Mouse (Mus musculus): ENCODE data around the gene Scarf2. TPM values are rescaled to one million over a fixed set of nuclear protein-coding genes. Genes with fewer than 3 reads are reported as not detected.

The Scarf2 gene
- total RNA-seq, 2 experiments from 2014 or later = 17.3 to 25.4 TPM

DNA sequence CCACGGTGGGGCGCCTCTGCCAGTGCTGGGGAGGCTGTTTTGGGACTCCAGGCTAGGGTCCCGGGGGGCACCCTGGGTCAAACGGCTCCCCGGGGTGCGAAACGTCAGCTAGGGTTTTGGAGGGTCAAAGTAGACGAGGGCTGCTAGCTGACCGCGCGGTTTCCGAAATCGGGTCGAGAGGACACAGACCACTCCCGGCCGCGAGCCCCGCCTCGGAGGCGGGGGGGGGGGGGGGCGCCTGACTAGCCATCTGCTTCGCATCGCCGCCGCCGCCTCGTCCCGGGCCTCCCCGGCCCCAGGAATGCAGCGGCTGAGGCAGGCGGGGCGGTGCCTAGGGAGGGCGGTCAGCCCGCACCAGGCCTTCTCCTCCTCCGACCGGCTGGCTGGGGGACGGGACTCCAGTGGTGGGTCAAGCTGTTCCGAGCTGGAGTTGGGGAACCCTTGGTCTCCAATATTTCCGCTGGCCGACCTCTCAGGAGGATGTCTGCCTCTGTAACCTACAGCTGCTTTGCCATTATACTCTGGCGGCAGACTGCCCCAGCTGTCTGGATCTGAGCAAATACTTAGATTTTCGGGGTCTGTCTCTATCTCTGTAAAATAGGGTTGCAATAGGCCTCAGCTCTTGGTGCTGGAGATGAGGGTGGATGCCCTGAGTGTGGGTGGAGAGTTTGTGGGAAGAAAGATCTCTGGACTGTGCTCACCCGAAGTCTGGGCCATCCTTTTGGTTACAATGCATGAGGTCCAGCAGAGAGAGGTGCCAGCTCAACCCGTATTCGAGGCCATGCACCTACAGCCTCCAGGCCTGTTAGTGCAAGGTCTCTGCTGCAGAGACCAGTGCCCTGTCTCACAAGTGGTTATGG is 1.5 kb downstream of the Scarf2 start:
- DNase-seq = peak; percentile 73

DNA sequence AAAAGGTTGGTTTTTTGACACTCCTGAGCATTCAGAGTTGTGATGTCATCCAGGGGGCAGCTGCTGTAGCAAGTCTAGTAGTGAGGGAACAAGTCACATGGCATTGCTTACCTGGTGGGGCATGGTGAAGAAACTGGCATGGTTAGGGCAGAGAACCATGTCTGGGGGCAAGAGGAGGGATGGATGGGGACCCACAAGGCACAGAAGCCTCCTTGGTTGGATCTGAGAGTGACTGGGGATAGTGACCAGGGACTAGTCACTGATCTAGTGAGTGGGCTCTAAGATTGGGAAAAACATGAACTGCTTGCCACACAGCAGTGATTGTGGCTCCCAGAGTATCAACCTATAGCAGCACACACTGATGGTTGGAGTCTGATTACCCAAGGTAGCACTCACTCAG is 2.5 kb downstream of the Scarf2 start:
- no peak for DNase-seq

DNA sequence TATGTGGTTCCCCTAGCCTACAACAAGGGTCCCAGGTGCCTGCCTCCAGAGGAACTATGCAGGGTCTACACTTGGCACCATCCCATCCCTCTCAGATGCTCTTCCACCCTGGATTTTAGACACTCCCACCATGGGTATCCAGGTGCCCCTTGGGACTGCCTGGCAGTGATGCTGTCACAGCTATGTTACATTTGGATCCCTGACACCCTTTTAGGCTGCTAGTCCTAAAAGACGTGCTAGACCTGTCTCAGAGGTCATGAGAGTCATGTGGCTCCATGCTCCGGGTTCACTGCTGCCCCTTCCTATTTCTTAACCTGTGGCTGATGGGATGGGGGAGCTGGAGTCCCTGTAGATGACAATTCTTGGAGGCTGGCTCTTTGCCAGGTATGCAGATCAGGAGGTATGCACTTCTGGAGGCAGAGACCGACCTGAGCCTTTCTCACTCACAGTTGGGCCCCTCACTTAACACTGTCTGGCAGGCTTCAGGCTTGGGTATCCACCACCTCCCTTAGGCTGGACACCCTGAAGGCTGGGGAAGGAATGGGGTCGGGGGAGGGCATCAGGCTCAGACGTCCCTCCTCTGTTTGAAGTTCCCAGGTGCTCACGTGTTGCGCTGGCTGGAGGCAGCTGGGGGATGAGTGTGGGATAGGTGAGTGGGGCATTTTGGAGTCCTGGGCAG is 4.8 kb downstream of the Scarf2 start:
- DNase-seq = no peak

- no peak for DNase-seq
These were observed 5.4 kb downstream of the Scarf2 start for GRCm38 (mm10) chr16:17802456-17802838.

- peak; percentile 41 for DNase-seq
These were observed 6.0 kb downstream of the Scarf2 start for GRCm38 (mm10) chr16:17802839-17803674.

DNA sequence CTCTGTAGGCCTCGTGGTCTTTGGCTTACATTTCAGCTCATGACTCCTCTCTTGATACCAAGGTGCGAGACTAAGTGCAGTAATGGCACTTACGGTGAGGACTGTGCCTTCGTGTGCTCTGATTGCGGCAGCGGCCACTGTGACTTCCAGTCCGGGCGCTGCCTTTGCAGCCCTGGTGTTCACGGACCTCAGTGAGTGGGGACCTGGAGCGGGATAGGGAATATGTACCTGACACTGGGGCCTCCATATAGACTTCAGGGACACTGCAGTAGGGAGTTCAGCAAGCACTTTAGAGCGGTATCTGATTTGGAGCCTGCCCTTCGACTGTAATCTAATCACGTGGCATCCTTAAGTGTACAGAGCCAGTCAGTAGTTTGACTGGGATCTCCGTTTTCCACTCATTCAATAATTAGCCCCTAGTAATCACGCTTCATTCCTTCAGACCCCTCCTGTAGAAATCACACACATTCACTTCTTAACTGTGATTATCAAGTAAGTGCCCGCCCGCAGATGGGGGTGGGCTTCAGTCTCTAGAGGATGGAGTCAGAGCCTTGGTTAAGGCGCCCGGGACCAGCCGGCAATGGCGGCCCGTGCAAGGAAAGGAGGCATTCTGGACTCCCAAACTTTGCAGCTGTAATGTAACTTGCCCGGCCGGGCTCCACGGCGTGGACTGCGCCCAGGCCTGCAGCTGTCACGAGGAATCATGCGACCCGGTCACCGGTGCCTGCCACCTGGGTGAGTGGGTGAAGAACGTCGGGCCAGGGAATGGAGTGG is 6.8 kb downstream of the Scarf2 start:
- DNase-seq = no peak

DNA sequence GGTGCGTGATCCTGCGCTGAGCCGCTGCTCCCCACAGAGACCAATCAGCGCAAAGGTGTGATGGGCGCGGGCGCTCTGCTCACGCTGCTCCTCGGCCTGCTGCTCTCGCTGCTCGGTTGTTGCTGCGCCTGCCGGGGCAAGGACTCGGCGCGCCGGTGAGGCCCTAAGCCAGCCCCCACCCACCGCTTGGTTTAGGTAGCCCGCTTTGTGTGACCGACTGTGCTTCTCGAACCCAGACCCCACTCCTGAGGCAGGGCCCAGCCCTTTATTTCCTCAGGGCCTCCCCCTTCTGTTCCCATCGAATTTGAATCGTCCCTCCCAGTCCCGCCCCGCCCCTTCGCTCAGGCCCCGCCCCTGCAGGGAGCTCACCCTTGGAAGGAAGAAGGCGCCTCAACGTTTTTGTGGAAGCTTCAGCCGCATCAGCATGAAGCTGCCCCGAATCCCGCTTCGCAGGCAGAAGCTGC is 7.4 kb downstream of the Scarf2 start:
- no peak for DNase-seq

- DNase-seq = no peak
These were observed 7.9 kb downstream of the Scarf2 start for GRCm38 (mm10) chr16:17804982-17805381.

DNA sequence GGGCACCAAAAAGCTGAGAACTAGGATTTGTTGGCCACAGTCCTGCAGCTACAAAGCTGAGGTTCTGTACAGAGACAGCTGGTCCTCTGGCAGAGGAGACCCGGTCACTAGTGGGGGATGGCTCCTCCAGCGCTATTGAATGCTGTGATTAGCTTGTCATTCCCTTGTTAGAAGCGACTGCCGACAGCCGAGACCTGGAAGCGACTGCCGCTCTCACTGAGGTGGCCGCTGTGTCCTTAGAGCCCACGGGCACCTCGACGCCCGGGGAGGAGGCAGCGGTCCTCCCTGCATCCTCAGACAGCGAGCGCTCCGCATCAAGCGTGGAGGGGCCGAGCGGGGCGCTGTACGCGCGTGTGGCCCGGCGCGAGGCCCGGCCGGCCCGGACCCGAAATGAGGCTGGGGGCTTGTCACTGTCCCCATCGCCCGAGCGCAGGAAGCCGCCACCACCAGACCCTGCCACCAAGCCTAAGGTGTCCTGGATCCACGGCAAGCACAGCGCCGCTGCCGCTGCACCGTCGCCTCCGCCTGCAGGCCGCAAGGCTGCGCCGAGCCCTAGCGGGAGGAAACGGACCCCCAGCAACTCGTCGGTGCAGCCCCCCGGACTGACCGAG is 9.6 kb downstream of the Scarf2 start:
- DNase-seq = peak; percentile 37

DNA sequence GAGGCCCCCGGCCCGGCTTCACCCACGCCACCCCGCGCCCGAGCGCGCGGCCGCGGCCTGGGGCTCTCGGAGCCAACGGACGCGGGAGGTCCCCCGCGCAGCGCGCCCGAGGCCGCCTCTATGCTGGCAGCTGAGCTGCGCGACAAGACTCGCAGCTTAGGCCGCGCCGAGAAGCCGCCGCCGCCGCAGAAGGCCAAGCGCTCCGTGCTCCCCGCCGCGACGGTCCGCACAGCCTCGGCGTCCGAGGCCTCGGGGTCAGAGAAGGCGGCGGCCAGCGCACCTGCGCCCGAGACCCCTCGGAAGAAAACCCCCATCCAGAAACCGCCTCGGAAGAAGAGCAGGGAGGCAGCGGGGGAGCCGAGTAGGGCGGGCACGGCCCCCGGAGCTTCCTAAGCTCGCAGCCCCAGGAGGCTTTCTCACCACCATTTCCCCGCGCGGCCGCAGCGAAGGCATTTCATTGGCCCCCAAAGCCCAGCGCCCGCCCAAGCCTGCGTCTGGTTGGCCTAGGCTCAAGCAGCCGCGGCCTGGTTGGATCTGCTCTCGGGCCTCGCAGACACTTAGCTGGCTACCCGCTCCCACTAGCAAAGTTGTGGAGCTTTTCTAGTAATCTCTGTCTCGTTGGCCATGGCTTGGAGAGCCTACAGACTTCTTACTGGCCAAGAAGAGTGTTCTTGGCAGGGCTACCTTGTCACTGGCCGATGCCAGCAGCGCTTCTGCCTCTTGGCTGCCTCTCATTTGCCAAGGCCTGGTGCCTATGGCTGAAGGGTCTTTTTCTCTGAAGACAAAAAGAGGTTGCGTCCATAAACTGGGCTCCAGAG is 10.3 kb downstream of the Scarf2 start:
- DNase-seq = peak; percentile 87

DNA sequence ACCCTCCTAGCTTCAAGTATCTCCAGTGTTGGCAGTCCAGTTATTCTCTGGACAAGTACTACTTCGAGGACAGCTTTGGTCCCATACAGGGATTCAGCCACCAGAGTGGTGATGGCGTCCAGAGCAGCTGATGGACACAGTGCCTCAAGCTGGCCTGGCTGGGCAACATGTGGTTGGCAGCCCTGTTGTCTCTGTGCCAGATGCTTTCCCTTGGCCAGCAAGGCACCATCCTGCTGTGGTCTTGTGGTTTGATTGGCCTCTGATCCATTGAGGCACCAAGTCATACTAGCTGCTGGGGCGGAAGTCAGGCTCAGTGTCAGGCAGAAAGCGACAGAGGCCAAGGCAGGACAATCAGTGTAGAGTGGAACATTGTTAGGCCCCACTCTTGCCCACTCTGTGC is 12.0 kb downstream of the Scarf2 start:
- no peak for DNase-seq

DNA sequence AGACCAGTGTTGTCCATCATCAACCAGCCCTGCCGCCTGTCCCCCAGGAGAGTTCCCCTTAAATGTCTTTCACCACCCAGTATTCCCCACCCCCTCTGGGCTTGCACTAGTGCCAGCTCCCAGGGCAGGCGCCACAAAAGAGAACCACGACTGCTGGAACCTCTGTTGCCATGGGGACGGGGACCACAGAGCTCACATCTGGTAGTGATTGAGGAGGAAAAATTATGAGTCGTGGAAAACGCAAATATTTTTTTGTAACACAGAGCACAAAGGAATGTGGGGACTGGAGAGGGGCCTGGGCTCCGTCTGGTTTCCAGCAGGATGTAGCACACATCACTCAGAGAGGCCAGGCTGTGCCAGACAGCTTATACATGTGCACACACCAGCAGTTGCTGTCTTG is 12.6 kb downstream of the Scarf2 start:
- peak; percentile 73 for DNase-seq

DNA sequence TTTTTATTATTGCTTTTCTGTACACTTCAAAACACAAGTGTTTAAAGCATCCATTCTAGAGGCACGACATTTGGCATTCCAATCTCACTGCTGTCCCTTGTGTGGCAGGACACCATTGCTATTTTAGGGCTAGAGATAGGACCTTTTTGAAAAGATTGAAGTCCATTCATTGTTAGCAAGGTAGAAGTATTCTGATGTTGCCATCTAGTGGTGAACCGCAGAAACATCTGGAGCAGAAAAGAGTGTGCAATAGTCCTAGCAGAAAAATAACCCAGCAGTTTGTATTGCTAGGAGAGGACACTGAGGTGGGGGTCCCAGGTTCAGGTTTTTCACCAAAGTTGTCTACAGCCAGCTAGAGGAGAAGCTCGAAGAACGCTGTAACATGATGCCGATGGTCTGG is 15.0 kb downstream of the Scarf2 start:
- no peak for DNase-seq

DNA sequence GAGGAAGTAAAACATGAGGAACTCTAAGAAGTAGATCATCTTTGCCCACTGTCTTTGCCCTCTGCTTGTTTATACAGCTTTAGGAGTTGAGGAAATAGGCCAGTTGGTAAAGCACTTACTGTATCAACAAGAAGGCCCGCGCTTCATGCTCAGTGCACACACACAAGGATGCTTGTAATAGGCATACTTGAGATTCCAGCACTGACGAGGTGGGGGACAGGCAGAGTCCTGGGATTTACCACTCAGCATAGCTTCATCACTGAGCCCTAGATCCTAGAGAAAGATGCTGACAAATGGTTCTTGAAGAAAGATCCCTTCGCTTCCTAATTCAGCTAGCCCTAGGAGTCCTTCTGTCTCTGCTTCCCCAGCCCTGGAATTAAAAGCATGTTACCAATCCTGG is 16.1 kb downstream of the Scarf2 start:
- peak; percentile 3 for DNase-seq

GRCm38 (mm10) chr16:17815411-17816402 is 18.6 kb downstream of the Scarf2 start:
- peak; percentile 79 for DNase-seq

DNA sequence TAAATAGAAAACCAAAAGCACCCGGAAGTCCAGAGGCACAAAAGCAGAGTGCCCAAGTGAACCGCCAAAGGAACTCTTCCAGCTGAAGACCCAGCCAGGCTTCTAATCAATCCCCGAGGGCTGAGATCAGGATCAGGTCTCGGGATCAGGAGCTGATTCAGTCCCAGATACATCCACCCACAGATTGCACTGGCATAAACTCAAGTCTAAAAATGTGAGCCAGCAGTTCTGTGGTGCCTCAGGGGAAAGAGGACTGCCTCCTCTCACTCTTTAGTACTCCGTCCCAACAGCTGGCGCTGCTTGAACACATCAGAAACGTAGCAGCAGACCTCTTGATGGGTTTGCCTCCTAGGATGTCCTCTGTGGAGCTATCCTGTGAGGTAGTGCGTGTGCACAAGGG is 19.4 kb downstream of the Scarf2 start:
- DNase-seq = no peak

DNA sequence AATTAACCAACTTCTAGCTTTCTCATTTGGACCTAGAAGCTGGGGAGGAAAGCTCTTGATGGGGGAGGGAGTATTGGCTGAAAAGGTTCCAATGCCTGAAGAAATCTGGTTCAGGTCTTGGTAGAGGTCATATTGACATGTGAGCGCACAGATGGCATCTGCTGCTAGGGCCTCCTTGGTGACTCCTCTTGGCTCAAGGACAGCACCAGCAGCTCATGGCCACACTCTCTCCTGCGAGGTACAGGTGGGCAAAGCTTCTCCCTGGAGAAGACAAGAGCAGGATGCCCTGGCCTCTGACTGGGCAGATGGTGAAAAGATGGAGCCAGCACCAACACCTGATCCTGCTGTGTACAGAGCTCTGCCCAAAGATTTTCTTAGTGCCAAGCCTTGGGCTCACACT is 29.4 kb downstream of the Scarf2 start:
- no peak for DNase-seq

GRCm38 (mm10) chr16:17828229-17828628 is 31.1 kb downstream of the Scarf2 start:
- no peak for DNase-seq

GRCm38 (mm10) chr16:17828867-17829266 is 31.8 kb downstream of the Scarf2 start:
- DNase-seq = no peak
